Mouse (Mus musculus) spleen, adult 18-20 months (tissue): ENCODE data around the gene Dmpk.
A peak's percentile ranks its signal among the peaks of the same experiment; 100 is the strongest.
"Not testable (repeated sequence)": the region's sequence is repeated elsewhere in the genome, so short reads cannot be mapped to it uniquely, and the experiment has no call there.

Experiments
- DNase-seq, 2 experiments: peaks; one replicate each; pipeline ENCODE4 v3.0.0; 2022; ENCODE audit warnings: mixed read lengths in 2 of 2

Gene Dmpk

DNA sequence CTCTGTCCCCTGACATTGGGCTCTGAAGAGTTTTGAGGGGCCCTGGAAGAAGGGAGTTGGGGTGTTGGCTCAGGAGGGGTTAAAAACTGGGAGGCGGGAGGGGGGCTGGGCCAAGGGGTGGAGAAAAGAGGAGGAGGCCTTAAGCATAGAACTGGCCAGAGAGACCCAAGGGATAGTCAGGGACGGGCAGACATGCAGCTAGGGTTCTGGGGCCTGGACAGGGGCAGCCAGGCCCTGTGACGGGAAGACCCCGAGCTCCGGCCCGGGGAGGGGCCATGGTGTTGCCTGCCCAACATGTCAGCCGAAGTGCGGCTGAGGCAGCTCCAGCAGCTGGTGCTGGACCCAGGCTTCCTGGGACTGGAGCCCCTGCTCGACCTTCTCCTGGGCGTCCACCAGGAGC lies at the start of gene Dmpk:
Gene Dmpk, plus strand, starts transcription at position 149 of the 400 bp plus-strand sequence.
- no peak for DNase-seq

DNA sequence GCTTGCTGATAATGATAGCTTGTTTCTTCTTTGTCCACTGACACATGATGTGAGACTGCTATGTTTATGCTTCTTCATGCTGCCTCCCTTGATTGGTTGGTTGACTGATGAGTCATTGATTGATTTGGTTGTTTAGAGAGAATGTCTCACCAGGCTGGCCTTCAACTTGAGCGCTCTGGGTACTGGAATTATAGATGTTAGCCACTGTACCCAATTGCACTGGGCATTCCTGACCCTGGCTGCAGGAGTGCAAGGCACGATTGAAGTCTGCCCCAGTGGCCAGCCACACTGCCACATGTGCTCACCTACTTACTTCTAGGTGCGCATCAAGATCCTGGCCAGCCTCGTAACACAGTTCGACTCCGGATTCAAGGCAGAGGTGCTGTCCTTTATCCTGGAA lies 39.0 kb upstream of the Dmpk start:
- DNase-seq, result no peak

DNA sequence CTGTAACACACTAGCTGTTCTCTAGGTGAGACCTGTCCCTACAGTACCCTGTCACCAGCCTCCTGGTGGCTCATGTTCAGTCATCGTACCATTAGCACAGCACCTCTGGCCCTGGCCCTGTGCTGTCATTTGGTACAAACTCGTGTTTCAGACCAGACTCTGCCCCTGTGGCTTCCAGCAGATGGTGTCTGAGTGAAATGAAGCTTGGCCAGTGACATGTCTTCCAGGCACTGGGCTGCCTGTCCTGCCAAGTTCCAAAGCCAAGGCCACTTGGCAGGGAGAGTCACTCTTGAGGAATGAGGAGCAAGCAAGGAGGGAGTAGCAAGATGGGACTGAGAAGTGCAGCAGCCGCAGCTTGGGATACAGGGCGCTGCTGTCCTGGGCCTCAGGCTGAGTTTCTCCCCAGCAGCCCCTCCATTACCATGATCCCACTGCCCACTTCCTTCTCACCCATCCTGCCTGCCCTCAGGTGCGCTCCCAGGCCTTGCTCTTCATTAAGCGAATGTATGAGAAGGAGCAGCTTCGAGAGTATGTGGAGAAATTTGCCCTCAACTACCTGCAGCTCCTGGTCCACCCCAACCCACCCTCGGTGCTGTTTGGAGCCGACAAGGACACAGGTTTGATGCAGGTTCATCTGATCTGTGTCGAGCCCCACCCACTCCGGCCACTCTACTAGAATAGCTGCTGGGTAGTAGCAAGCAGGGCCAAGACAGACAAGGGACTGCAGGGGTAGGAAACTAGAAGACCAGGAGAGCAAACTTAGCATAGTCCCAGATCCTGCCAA lies 37.2 kb upstream of the Dmpk start:
- no peak for DNase-seq

DNA sequence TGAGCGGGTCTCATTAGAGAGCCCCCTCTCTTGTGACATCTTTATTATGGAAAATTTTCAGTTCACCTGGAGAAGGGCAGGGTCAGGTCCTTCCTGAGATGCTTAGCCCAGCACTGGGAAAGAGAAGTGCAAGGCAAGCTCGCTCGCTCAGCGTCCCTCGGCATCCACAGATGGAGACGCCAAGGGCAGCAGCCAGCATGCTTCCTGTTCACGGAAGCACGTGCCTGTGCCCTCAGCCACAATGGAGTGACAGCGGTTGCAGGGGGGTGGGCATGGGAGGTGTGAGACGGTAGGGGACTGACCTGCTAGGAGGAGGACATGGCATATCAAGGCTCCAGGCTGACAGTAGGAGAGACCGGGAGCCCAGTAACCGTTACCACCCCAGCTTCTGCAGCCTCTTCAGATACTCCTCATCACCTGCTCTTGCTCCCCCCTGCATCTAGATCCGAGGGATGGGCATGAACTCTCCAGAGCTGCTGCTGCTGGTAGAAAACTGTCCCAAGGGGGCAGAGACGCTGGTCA lies 35.6 kb upstream of the Dmpk start:
- no peak for DNase-seq

DNA sequence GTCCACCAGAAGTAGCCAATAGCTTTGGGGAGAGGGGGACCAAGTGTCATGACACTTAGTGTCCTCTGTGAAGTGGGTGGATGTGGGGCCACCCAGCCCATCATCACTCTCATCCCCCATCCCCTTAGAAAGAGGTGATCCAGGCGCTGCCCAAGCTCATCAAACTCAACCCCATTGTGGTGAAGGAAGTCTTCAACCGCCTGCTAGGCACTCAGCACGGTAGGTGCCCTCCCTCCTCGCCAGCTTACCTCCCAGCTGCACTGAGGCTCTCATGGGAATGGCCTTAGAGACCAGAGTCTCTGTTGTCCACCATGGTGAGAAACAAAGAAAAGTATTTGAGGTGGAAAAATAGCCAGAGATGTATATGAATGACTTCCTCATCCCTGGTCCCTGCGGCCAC lies 34.4 kb upstream of the Dmpk start:
- no peak for DNase-seq

DNA sequence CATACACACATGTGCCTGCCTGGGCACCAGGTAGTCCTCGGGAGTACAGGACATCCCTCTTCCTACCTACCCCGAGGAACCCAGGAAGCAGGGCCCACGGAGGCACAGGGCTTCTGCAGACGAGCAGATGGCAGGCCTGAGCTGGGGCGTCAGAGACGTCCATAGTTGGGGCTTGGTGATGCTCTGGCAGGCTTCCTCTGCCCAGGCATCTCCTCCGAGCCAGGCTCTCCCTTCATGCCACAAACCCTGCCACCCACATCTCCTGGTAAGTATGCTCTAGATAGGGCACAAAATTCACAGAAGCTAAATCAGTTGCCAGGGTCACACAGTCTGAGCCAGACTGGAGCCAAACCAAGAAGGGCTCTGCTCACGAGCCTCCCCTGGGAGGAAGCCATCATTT lies 33.5 kb upstream of the Dmpk start:
- no peak for DNase-seq

DNA sequence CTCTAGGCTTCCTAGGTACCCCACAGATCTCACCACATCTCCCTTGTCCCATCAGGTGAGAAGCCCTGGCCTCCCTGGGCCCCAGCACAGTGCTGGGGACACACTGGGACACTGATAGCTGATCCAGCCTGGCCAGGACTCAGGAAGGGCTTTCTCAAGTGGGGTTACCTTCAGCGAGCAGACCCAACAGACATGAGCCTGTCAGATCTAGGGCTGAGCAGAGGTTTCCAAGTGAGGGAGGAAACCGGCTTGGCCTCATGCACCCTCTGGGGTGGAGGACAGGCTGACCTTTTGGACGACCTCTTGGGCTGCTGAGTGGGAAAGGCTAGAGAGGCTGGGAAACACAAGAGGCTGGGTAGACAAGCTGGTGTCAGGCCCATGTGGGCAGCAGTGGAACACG lies 32.5 kb upstream of the Dmpk start:
- DNase-seq, result no peak

DNA sequence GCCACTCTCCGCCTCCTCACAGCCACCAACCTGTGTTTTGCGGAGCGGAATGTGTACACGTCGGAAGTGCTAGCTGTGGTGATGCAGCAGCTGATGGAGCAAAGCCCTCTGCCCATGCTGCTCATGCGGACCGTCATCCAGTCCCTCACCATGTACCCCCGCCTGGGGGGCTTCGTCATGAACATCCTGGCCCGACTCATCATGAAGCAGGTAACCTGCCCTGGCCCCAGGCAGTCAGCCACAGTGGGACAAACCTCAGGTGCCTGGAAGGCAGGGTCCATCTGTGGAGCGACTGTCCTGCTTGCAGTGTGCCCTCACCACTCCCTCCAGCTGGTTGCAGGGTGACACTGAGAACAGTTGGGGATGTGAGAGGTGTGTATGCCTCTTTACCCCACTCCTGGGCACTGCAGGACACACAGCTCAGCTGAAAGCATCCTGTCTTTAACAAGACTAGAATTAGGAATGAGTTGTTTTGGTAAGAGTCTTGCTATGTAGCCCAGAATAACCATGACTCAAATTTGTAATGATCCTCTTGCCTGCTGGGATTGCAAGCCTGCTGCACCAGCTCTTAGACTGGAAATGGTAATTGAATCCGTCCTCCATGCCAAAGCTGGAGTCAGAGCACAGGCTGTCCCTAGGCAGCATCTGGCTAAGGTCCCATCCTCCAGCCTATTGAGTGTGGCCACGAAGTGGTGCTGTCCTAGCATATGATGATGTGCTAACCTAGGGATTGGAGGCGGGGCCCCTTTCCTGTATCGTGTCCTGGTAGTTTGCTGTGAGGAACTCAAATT lies 31.1 kb upstream of the Dmpk start:
- no peak for DNase-seq

DNA sequence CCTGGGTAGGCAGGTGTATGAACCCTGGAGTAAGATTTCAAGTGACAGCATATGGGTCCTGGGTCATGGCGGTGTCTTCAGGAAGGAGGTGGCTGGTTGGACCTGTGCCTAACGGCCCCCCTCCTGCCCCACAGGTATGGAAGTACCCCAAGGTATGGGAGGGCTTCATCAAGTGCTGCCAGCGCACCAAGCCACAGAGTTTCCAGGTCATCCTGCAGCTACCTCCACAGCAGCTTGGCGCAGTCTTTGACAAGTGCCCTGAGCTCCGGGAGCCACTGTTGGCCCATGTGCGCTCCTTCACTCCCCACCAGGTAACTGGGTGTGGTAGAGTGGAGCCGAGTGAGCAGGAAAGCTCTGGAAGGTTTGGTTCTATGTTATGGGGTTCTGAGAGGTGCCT lies 30.5 kb upstream of the Dmpk start:
- DNase-seq, result no peak

DNA sequence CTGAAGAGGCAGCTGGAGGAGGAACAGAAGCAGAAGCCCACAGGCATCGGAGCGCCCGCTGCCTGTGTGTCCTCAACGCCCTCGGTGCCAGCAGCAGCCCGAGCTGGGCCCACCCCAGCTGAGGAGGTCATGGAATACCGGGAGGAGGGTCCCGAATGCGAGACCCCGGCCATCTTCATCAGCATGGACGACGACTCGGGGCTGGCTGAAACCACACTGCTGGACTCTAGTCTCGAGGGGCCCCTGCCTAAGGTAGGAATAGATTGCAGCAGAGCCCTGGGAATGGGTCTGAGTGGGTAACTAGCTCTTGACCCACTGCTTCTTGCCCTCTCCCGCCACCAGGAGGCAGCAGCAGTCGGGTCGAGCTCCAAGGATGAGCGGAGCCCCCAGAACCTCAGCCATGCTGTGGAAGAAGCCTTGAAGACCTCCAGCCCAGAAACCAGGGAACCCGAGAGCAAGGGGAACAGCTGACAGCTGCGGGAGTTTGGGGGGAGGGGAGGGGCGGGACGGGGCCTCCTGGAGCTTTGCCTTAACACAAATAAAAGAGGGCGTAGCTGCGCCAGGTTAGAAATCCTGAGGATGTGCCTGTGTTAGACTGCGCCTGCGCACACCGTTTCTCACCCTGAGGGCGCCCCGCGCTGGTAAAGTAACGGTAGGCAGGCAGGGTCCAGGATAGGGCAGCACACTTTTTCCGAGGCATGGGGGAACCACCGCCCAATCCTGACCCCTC lies 29.4 kb upstream of the Dmpk start, which contains the start of gene Rsph6a:
Gene Rsph6a, plus strand, starts transcription at position 644 of the 730 bp plus-strand sequence.
- DNase-seq, result peak in 1 of 2 experiments; percentile 27

DNA sequence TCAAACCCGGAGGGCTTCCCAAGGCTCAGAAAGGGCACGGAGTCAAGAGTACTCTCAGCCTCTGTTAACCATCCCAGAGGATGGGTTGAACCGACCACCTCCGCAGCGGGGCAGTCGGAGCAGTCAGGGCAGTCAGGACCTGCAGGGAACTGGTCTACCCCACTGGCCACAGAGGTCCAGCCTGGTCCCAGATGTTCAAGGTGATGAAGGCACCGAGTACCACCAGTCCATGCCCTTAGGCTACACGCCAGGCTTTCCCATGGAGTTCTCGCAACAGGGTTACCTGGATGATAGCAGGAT lies 28.9 kb upstream of the Dmpk start:
- DNase-seq, result no peak

DNA sequence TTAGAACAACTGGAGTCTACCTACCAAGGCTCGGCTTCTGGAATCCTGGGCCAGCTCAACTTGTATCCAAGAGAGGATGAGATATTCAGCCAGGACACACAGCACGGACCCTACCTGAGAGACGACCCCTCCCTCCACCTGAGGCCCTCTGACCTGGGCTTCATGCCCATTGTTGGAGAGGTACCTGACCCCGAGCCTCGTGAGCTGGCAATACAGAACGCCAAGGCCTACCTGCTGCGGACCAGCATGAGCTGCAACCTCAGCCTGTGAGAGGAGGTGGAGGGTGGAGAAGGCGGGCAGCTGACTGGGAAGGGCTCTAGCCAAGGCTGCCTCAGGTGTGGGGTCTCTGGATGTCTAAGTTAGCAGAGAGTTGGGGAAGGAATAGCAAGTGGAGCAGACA lies 28.5 kb upstream of the Dmpk start:
- no peak for DNase-seq

DNA sequence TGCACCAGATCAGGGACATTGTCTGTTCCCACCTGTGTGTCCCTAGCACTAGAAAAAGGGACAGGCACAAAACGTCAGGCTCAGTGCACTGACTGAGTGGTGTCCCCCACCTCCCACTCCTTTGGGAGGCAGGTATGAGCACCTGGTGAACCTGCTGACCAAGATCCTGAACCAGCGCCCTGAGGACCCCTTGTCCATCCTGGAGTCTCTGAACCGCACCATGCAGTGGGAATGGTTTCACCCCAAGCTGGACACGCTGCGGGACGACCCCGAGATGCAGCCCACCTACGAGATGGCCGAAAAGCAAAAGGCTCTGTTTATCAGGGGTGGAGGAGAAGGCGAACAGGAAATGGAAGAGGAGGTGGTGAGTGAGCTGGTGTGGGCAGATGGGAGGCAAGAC lies 26.2 kb upstream of the Dmpk start:
- DNase-seq, result no peak

DNA sequence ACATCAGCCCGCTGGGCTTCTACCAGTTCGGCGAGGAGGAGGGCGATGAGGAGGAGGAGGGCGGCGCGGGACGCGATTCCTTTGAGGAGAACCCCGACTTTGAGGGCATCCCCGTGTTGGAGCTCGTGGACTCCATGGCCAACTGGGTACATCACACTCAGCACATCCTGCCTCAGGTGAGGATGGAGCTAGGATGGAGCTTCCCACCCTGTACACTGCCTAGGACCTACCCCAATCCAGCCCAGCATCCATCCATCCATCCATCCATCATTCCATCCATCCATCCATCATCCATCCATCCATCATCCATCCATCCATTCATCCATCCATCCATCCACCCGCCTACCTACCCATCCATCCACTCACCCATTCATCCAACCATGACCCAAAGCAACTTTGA lies 17.8 kb upstream of the Dmpk start:
- DNase-seq, result no peak

DNA sequence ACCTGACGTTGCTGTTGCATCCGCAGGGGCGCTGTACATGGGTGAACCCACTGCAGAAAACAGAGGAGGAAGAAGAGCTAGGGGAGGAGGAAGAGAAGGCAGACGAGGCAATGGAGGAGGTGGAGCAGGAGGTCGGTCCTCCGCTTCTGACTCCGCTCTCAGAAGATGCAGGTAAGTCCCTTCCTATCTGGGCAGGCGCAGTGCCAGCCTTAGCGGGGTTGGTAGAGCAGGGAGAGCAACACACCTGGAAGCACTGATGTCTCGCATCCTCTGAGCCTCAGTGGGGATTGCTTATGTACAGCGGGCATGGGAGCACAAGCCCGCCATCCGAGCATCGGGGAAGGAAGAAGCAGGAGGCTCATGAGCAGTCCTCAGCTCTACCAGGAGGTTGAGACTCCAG lies 16.6 kb upstream of the Dmpk start:
- no peak for DNase-seq

DNA sequence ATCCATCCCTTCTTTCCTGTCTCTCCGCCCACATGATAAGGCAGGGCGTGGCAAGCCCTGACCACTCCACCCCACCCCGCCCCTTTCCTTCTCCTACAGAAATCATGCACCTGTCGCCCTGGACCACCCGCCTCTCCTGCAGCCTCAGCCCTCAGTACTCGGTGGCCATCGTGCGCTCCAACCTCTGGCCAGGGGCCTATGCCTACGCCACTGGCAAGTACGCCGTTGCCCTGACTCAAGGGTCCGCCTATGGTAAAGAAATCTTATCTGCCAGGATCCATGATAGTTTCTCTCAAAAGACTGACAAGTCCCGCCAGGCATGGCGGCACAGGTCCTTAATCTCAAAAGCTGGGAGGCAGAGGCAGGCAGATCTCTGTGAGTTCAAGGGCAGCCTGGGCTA lies 15.7 kb upstream of the Dmpk start:
- DNase-seq, result no peak

DNA sequence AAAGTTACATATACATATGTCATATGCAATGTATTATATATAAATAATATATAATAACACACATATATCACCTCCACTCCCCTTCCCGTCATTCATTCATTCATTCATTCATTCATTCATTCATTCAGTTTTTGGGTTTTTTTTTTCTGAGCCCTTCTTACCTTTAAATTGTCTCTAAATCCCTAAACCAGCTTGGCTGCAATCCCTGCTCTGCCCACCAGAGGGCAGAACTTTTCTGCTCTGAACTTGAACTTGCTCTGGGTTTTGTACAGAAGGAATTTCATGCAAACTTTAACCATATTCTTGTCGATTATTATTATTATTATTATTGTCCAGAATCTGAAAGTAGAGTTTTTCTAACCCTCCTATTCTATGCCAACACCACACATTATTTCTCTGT lies 14.9 kb upstream of the Dmpk start:
- DNase-seq, result peak; percentile 51 to 82

DNA sequence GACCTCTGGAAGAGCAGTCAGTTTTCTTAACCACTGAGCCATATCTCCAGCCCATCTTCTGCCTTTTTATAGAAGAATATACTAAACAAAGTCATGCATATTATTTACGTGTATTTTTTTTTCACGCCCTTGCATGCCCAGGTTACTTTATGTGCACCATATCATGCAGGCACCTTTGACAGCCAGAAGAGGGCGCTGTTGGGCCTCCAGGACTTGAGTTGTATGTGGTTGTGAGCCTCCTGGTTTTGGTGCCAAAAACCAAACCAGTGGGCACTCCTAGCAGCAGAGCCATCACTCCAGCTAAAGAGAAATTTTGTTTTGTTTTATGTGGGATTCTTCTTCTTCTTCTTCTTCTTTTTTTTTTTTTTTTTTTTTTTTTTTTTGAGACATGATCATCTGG lies 14.1 kb upstream of the Dmpk start:
- DNase-seq, result no peak

DNA sequence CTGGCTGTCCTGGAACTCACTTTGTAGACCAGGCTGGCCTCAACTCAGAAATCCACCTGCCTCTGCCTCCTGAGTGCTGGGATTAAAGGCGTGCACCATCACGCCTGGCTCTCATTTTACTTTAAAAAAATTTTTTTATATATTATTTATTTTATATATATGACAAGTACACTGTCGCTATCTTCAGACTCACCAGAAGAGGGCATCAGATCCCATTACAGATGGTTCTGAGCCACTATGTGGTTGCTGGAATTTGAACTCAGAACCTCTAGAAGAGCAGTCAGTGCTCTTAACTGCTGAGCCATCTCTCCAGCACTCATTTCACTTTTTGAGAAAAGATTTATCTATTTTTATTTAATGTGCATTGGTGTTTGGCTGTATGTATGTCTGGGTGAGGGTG lies 12.6 kb upstream of the Dmpk start:
- not testable (repeated sequence) for DNase-seq

DNA sequence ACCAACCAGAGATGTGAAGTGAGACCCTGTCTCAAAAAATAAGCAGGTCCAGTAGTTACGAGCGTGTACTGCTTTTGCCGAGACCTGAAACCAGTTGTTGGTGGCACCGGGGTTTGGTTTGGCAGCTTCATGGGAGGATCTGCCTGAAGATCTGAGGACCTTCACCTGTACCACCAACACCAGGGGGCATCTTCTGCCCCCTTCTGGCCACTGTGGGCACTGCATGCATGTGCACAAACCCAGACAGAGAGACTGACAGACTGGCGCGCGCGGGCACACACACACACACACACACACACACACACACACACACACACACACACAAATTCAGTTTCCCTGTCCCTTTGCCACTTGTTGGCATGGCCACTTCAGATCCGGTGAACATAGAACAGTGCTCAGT lies 10.1 kb upstream of the Dmpk start:
- no peak for DNase-seq

DNA sequence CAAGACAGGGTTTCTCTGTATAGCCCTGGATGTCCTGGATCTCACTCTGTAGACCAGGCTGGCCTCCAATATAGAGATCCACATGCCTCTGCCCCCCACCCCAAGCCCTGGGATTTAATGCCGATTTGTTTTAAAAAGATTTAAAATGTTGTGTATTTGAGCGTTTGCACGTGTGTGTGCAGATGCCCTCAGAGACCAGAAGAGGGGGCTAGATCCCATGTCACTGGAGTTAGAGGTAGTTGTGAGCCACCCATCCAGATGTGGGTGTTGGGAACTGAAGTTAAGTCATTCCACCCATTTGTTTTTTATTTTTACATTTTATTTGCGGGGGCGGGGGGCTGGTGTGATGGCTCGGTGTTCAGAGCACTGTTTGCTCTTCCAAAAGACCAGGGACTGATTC lies 9.2 kb upstream of the Dmpk start:
- no peak for DNase-seq

DNA sequence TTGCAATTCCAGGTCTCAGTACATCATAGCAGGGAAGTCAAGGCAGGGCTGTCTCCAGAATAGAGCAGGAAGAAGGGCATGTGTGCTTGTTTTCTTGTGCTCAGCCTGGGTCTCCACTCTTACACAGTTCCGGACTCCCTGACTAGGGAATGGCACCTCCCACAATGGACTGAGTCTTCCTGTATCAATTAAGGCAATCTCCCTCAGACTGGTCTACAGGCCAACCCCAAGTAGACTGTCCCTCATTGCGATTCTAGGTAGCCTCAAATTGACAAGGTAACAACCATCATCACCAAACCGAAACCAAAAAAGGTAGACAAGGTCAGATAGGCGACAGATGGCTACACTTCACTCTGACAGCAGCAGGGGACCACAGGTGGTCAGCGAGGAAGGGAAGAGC lies 8.4 kb upstream of the Dmpk start:
- no peak for DNase-seq

DNA sequence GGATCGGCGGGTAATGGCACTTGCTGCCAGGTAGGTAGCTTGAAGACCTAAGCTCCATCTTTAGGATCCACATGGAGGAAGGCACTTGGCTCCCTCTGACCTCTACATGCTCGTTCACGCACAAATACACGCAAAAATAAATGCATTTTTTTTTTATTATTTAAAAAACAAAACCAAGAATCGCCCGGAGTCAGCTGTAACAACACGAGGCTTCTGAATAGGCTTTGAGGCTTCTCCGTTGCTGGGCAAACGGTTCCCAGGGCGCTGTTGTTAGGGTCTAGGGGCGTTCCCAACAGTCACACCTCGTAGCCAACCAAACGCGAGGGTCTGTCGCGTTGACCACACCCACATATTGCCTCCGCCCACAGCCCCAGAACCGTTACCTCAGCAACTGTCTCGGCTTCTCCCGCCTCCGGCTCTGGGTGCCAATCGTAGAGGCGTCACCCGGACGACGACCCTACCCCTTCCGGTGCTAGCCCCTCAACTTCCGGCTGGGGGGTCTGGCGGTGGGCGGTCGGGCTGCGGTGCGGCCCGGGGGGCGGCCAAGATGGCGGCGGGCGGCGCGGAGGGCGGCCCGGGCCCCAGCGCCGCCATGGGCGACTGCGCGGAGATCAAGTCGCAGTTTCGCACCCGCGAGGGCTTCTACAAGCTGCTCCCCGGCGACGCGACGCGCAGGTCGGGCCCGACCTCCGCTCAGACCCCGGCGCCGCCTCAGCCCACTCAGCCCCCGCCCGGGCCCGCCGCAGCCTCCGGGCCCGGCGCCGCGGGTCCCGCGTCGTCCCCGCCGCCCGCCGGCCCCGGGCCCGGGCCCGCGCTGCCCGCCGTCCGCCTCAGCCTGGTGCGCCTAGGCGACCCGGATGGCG lies 7.7 kb upstream of the Dmpk start, which contains the start of gene Dmwd:
Gene Dmwd, plus strand, starts transcription at position 505 of the 863 bp plus-strand sequence.
- DNase-seq, result peak; percentile 64 to 70
